Mouse (Mus musculus): ENCODE data around the gene Ncaph2. TPM values are rescaled to one million over a fixed set of nuclear protein-coding genes. Genes with fewer than 3 reads are reported as not detected.

The Ncaph2 gene
- polyA plus RNA-seq, 1 experiment from 2014 or later: 187 TPM

GRCm38 (mm10) chr15:89376040-89376439 is 20.5 kb downstream of the Ncaph2 start:
- H3K4me1 ChIP-seq (replicated peaks): peaks cover 53% of the 10 kb centered on the region
- no peak overlapping the region for H3K27ac ChIP-seq
- no peak overlapping the region for H3K4me3 ChIP-seq
- H3K27me3 ChIP-seq (ENCODE audit: insufficient read depth, poor library complexity, severe bottlenecking): peaks cover 57% of the 10 kb centered on the region
- H3K36me3 ChIP-seq: peaks cover 21% of the 10 kb centered on the region
- WGBS: 77% methylated on average over 7 of the region's 7 CpGs
- H3K9me3 ChIP-seq: no peaks in the 10 kb centered on the region
- DNase-seq (ENCODE audit: low spot score): no peak

- peaks cover 65% of the 10 kb centered on the region for H3K27me3 ChIP-seq (ENCODE audit: insufficient read depth, poor library complexity, severe bottlenecking)
- 17% methylated on average over 16 of the region's 16 CpGs for WGBS
- peak within 1 kb of the TSS; percentile 55 for H3K4me3 ChIP-seq
- peaks cover 51% of the 10 kb centered on the region for H3K4me1 ChIP-seq (replicated peaks)
- DNase-seq (ENCODE audit: low spot score): no peak
- H3K9me3 ChIP-seq: no peaks in the 10 kb centered on the region
- peaks cover 12% of the 10 kb centered on the region for H3K36me3 ChIP-seq
- no peak within 1 kb of the TSS for H3K27ac ChIP-seq
These were observed 21.4 kb downstream of the Ncaph2 start, which contains the start of gene Tymp for GRCm38 (mm10) chr15:89376957-89377356. Tymp (minus strand) TSS chr15:89377039.

GRCm38 (mm10) chr15:89377362-89377761 is 21.8 kb downstream of the Ncaph2 start:
- Histone ChIP-seq H3K4me3 (peak overlapping the region; percentile 23), H3K4me1 (replicated peaks) (peaks cover 47% of the 10 kb centered on the region)
- 7% methylated on average over 18 of the region's 18 CpGs for WGBS

GRCm38 (mm10) chr15:89377938-89378828 is 22.7 kb downstream of the Ncaph2 start:
- Histone ChIP-seq H3K27ac (peak overlapping the region; percentile 73; the same call in 1 of the 2 replicates), H3K9me3 (no peaks in the 10 kb centered on the region), H3K4me3 (peak overlapping the region; percentile 55), H3K27me3 (ENCODE audit: insufficient read depth, poor library complexity, severe bottlenecking) (peaks cover 76% of the 10 kb centered on the region), H3K4me1 (replicated peaks) (peaks cover 39% of the 10 kb centered on the region), H3K36me3 (no peaks in the 10 kb centered on the region)
- DNase-seq (ENCODE audit: low spot score): no peak
- WGBS: 11% methylated on average over 46 of the region's 46 CpGs

More at GRCm38 (mm10) chr15:89377362-89377761, 21.8 kb downstream of the Ncaph2 start:
- Histone ChIP-seq H3K36me3 (peaks cover 8% of the 10 kb centered on the region), H3K9me3 (no peaks in the 10 kb centered on the region), H3K27me3 (ENCODE audit: insufficient read depth, poor library complexity, severe bottlenecking) (peaks cover 69% of the 10 kb centered on the region), H3K27ac (no peak overlapping the region)
- DNase-seq (ENCODE audit: low spot score): no peak

- Histone ChIP-seq H3K4me3 (peak within 1 kb of the TSS; percentile 55), H3K4me1 (replicated peaks) (peaks cover 36% of the 10 kb centered on the region), H3K27me3 (ENCODE audit: insufficient read depth, poor library complexity, severe bottlenecking) (peaks cover 76% of the 10 kb centered on the region), H3K9me3 (no peaks in the 10 kb centered on the region), H3K36me3 (no peaks in the 10 kb centered on the region), H3K27ac (peak within 1 kb of the TSS; percentile 73)
- WGBS: 1% methylated on average over 33 of the region's 33 CpGs
- peak; percentile 57 for DNase-seq (ENCODE audit: low spot score)
These were observed 23.4 kb downstream of the Ncaph2 start, which contains the start of gene Odf3b for GRCm38 (mm10) chr15:89378831-89379401. Odf3b (minus strand) TSS chr15:89379282.

GRCm38 (mm10) chr15:89379429-89379828 is 23.9 kb downstream of the Ncaph2 start:
- Histone ChIP-seq H3K27ac (peak overlapping the region; percentile 73; the same call in 1 of the 2 replicates), H3K27me3 (ENCODE audit: insufficient read depth, poor library complexity, severe bottlenecking) (peaks cover 78% of the 10 kb centered on the region), H3K4me3 (peak overlapping the region; percentile 55), H3K4me1 (replicated peaks) (peaks cover 31% of the 10 kb centered on the region), H3K36me3 (no peaks in the 10 kb centered on the region), H3K9me3 (no peaks in the 10 kb centered on the region)
- WGBS: 10% methylated on average over 10 of the region's 10 CpGs
- no peak for DNase-seq (ENCODE audit: low spot score)

- no peak for DNase-seq (ENCODE audit: low spot score)
- H3K4me1 ChIP-seq (replicated peaks): peaks cover 7% of the 10 kb centered on the region; the same call in 1 of the 2 replicates
- 86% methylated on average over 7 of the region's 7 CpGs for WGBS
- no peak within 1 kb of the TSS for H3K4me3 ChIP-seq
- no peak within 1 kb of the TSS for H3K27ac ChIP-seq
- H3K36me3 ChIP-seq: no peaks in the 10 kb centered on the region
- H3K27me3 ChIP-seq (ENCODE audit: insufficient read depth, poor library complexity, severe bottlenecking): peaks cover 51% of the 10 kb centered on the region
- no peaks in the 10 kb centered on the region for H3K9me3 ChIP-seq
These were observed 29.1 kb downstream of the Ncaph2 start, which contains the start of gene Klhdc7b for GRCm38 (mm10) chr15:89384617-89385016. Klhdc7b (plus strand) TSS chr15:89384917.

GRCm38 (mm10) chr15:89387127-89387526 is 31.6 kb downstream of the Ncaph2 start:
- Histone ChIP-seq H3K27me3 (ENCODE audit: insufficient read depth, poor library complexity, severe bottlenecking) (peaks cover 27% of the 10 kb centered on the region), H3K9me3 (no peaks in the 10 kb centered on the region), H3K4me1 (replicated peaks) (peaks cover 7% of the 10 kb centered on the region; the same call in 1 of the 2 replicates), H3K27ac (no peak overlapping the region), H3K36me3 (no peaks in the 10 kb centered on the region), H3K4me3 (no peak overlapping the region)
- DNase-seq (ENCODE audit: low spot score): no peak
- WGBS: 46% methylated on average over 12 of the region's 12 CpGs

GRCm38 (mm10) chr15:89390081-89390480 is 34.6 kb downstream of the Ncaph2 start:
- WGBS: 94% methylated on average over 10 of the region's 10 CpGs
- Histone ChIP-seq H3K27ac (no peak overlapping the region), H3K36me3 (no peaks in the 10 kb centered on the region), H3K4me1 (replicated peaks) (peaks cover 3% of the 10 kb centered on the region; the same call in 1 of the 2 replicates), H3K27me3 (ENCODE audit: insufficient read depth, poor library complexity, severe bottlenecking) (peaks cover 11% of the 10 kb centered on the region), H3K9me3 (no peaks in the 10 kb centered on the region), H3K4me3 (no peak overlapping the region)
- no peak for DNase-seq (ENCODE audit: low spot score)

- Histone ChIP-seq H3K36me3 (no peaks in the 10 kb centered on the region), H3K27ac (no peak overlapping the region), H3K27me3 (ENCODE audit: insufficient read depth, poor library complexity, severe bottlenecking) (no peaks in the 10 kb centered on the region), H3K4me3 (no peak overlapping the region), H3K4me1 (replicated peaks) (no peaks in the 10 kb centered on the region), H3K9me3 (no peaks in the 10 kb centered on the region)
- WGBS: 90% methylated on average over 4 of the region's 4 CpGs
- no peak for DNase-seq (ENCODE audit: low spot score)
These were observed 41.4 kb downstream of the Ncaph2 start for GRCm38 (mm10) chr15:89396883-89397282.

- H3K9me3 ChIP-seq: no peaks in the 10 kb centered on the region
- 86% methylated on average over 2 of the region's 2 CpGs for WGBS
- H3K4me1 ChIP-seq (replicated peaks): no peaks in the 10 kb centered on the region
- no peak for DNase-seq (ENCODE audit: low spot score)
- H3K36me3 ChIP-seq: no peaks in the 10 kb centered on the region
- no peak overlapping the region for H3K27ac ChIP-seq
- no peaks in the 10 kb centered on the region for H3K27me3 ChIP-seq (ENCODE audit: insufficient read depth, poor library complexity, severe bottlenecking)
- no peak overlapping the region for H3K4me3 ChIP-seq
These were observed 42.6 kb downstream of the Ncaph2 start for GRCm38 (mm10) chr15:89398146-89398545.

GRCm38 (mm10) chr15:89399716-89400115 is 44.2 kb downstream of the Ncaph2 start:
- H3K4me3 ChIP-seq: no peak overlapping the region
- no peak overlapping the region for H3K27ac ChIP-seq
- H3K9me3 ChIP-seq: no peaks in the 10 kb centered on the region
- H3K36me3 ChIP-seq: no peaks in the 10 kb centered on the region
- H3K27me3 ChIP-seq (ENCODE audit: insufficient read depth, poor library complexity, severe bottlenecking): no peaks in the 10 kb centered on the region
- 65% methylated on average over 1 of the region's 1 CpGs for WGBS
- no peaks in the 10 kb centered on the region for H3K4me1 ChIP-seq (replicated peaks)
- no peak for DNase-seq (ENCODE audit: low spot score)

- H3K27ac ChIP-seq: no peak overlapping the region
- H3K4me1 ChIP-seq (replicated peaks): no peaks in the 10 kb centered on the region
- H3K36me3 ChIP-seq: no peaks in the 10 kb centered on the region
- no peak overlapping the region for H3K4me3 ChIP-seq
- 89% methylated on average over 1 of the region's 1 CpGs for WGBS
- no peaks in the 10 kb centered on the region for H3K27me3 ChIP-seq (ENCODE audit: insufficient read depth, poor library complexity, severe bottlenecking)
- no peak for DNase-seq (ENCODE audit: low spot score)
- H3K9me3 ChIP-seq: peaks cover 4% of the 10 kb centered on the region; the same call in 1 of the 2 replicates
These were observed 47.0 kb downstream of the Ncaph2 start for GRCm38 (mm10) chr15:89402471-89402870.

Data from hindbrain, embryonic 10.5 days (tissue).